Mouse (Mus musculus): ENCODE results near the gene A630089N07Rik. TPM values are rescaled to one million over a fixed set of nuclear protein-coding genes. Genes with fewer than 3 reads are reported as not detected.
A peak's percentile ranks its signal among the peaks of the same experiment; 100 is the strongest.

Gene A630089N07Rik
- polyA plus RNA-seq, 1 experiment, result 4.1 TPM

DNA sequence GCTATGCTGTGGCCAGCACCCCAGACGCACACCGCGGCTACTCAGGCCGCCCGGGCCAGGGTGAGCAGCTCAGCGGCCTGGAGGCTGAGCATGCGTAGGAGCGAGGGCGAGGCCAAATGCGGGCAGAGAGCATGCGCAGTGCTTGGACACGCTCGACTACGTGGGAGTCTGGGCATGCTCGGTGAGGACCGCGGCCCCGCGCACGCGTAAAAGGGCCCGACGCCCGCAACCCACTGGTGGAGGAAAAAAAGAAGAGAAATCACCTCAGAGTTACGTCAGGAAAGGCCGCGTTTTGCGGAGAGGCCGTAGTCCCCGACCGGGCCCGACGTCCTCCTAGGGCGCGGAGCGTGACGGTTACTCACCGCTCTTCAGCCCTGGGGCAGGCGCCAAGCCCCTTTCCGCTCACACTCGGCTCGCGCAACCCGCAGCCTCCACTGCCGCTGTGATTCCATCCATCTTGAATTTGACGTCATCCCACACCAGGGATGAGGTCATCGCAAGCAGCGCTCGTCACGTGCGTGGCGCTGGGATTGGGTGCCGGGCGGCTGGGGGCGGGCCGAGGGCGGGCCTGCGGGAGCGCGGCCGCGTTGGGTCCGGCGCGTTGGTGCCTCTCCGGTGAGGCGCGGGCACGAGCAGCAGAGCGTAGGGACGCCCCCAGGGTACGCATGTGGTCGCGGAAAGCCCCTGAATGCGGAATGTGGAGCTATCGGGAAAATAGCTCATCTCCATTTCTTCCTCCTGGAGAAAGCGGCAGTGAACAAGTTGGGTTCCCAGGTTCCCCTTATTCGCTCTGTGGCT, 119.9 kb downstream of the A630089N07Rik start, which contains the start of the genes C2cd2 and Zbtb21:
TSS of gene C2cd2 (minus strand) at position 448 of the 798 bp plus-strand sequence.
TSS of gene Zbtb21 (minus strand) at position 472 of the 798 bp plus-strand sequence.
- DNase-seq (ENCODE audit: extremely low spot score in 1 of 2, low spot score in 1 of 2), result peak; percentile 94 to 99

DNA sequence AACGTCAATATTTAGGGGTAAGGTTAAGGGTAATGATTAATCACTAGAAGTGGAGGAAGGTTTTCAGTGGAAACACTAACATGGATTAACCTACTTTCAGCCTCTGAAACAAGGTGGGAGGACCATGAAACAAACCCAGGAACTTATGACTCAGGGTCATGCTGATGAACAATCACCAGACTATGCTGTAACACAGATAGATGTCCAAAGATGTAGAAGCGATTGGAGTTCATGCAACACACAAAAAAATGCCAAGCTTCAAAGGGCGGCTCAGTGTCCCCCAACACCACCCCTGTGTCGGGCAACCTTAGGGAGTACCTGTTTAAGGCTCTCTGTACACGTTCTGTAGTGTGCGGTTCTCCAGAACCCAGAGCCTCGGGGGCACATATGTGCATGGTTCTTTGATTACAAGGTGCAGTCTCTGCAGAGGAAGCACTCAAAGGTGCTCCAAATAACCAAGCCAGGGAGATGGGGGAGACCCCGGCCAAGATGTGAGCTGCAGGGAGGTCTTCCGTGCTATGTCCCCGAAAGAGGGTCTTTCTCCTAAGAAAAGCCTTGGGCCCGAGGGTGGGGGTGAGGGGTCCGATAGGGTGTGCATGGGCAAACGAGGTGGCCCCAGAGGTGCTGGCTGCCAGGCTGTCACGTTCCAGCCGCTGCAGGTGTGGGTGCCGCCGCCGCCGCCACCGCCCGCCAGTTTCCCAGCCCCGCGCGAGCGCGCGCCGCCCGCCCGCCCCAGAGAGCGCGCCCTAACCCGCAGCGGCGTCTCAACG, 120.7 kb downstream of the A630089N07Rik start:
- peak; percentile 13 to 37 for DNase-seq (ENCODE audit: extremely low spot score in 1 of 2, low spot score in 1 of 2)

DNA sequence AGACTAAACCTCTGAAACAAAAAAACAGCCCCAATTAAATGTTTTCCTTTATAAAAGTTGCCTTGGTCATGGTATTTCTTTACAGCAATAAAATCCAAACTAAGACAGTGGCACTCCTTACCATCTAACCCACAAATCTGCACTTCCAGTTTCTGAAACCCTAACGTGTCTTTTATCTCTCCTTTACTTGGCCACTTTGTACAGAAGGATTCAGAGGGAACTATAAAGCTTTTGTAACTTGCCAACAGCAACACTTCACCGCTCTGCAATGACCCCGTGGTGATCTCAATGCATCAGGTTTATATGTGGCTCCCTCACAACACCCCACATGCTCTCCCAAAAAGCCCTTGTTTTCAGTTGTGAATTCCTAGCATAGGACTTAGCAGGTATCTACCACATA, 121.9 kb downstream of the A630089N07Rik start:
- no peak for DNase-seq (ENCODE audit: extremely low spot score in 1 of 2, low spot score in 1 of 2)

DNA sequence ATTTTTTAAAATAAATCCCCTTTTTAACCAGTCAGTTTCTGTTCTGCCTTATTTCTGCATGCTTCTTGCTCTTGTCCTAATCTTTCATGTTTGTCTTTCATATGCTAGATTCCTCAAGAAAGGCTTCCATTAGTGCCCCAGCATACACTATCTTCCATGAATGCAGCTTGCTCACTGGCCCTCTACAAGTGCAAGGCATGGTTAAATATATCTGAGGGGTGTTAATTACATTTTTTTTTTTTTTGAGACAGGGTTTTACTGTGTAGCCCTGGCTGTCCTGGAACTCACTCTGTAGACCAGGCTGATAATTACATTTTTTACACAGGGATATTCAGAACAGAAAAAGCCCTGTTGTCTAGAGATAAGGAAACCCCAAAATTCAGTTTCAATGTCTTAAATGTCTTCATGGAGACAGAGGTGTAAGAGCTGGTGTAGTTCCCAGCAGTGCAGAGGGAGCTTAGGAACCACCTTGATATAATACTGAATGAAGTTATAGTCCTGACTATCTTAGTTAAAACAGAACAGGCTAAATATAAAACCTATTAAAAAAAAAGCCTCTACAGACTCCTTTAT, 123.8 kb downstream of the A630089N07Rik start:
- no peak for DNase-seq (ENCODE audit: extremely low spot score in 1 of 2, low spot score in 1 of 2)

DNA sequence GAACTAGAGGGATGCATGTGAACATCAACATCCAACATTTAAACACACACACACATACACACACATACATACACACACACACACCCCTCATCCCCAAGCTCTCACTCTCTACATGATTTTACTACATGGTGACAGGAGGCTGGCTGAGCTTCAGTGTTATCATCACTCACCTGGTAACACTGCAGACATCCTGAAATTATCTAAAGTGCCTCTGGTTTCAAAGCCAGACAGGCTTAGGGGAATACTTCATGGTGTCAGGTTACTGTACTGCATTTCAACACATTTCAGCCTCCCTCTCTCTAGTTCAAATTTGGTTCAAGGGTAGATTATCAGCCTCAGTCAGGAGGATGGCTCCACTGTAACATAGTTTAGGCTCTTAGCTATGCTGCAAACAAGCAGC, 124.6 kb downstream of the A630089N07Rik start:
- DNase-seq (ENCODE audit: extremely low spot score in 1 of 2, low spot score in 1 of 2), result no peak

DNA sequence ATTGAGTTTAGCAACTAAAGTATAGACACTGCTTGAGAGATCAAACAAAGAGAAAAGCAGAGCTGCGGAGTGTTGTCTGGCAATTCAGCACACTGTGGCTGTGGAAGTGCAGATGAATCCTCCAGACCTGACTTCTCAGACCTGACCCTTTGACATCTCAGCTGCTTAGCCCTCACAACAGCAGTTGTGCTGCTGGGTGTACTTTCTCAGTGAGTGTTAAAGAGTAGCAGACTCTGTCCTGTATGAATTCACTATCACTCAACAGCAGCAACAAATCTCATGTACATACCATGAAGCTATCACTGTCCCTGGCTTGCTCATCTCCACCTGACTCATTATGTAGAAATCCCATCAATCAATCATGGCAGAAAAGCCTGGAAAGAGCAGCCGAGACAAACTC, 126.2 kb downstream of the A630089N07Rik start:
- DNase-seq (ENCODE audit: extremely low spot score in 1 of 2, low spot score in 1 of 2), result no peak

DNA sequence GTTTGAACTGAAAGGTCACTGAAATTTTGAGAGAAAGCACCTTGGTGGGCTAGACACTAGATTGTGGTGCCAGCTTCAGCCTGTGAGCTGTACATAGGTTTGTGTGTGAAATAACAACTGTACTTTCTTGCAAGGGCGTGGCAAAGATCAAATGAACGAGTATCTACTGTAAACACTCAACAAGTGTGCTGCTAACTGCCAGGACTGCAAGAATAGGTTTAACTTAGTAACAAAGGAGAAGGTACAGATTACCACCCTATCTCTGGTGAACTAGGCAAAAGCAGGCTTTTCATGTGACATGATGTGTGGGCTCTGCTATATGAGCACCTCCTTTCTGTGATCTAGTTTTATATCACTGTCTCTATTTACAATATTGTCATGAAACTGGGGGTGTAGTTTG, 128.9 kb downstream of the A630089N07Rik start:
- no peak for DNase-seq (ENCODE audit: extremely low spot score in 1 of 2, low spot score in 1 of 2)

DNA sequence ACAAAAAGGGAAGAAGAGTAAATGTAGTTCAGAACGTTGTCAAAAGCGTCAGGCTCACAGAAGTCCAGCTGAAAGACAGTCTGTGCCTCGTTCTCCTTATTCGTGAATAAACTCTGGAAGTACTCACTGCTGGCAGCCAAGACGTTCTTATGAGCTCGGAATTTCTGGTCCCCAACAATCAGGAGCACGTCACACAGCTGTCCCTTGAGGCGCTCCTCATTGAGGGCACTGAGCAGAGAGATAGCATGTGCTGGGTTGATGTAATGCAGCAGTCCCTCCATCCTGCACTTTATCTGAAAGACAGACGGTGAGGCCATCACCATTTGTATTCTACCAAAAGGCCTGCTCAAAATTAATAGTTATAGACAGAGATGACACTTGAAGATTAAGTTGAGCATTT, 129.4 kb downstream of the A630089N07Rik start:
- no peak for DNase-seq (ENCODE audit: extremely low spot score in 1 of 2, low spot score in 1 of 2)

DNA sequence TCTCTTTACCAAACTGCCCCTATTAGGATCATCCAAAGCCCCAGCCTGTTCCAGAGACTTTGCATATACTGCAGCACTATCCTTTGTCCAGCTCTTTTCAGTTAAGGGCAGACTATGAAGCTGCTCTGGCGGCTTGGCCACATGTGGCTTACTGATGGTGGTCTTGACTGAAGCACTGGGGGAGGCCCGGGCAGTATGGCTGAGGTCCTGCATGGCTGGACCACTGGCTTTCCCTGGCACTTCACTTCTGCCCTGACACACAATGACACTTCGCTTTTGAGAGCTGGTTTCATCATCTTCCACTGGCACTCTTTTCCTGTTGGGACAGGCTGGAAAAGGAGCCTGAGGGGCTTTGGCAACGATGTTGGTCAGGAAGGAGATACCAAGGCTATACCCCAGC, 129.9 kb downstream of the A630089N07Rik start:
- DNase-seq (ENCODE audit: extremely low spot score in 1 of 2, low spot score in 1 of 2), result no peak

Other genes starting within 250 kb of the A630089N07Rik start
- 15.1 and 19.1 TPM in 2 replicates for gene Prdm15, start 230.6 kb downstream of the A630089N07Rik start, polyA plus RNA-seq (2012; rRNA removed)
- 9.7 and 10.4 TPM in 2 replicates for gene C2cd2, start 119.9 kb downstream of the A630089N07Rik start, polyA plus RNA-seq (2012; rRNA removed)
- gene Zbtb21, start 119.8 kb downstream of the A630089N07Rik start, polyA plus RNA-seq (2012; rRNA removed), result 16.3 and 18.2 TPM in 2 replicates
- 28.8 and 29.6 TPM in 2 replicates for gene B230307C23Rik, start 85.1 kb downstream of the A630089N07Rik start, polyA plus RNA-seq (2012; rRNA removed)